9 mouse cellular contexts compared by ENCODE assay signal in the genomic region with DNA sequence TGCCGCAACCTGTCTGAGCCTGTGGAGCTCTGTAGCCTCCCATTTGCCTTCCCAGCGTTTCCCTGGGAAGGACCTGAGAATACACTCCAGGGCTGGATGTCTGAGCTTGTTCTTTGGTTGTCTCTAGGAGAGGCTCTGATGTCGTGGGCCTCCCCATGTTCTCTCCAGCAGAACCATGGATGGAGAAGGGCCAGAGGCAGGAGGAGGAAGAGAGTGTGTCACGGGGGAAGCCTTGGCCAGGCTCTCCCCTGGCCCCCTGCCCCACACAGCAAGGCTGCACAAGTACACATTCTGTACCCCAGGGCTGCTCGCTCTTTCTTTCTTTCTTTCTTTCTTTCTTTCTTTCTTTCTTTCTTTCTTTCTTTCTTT.
DNase-seq lines count a peak whose midpoint lies in the region; ATAC-seq and TF ChIP-seq lines count a peak whose summit lies in the region.
"Had no signal": no experiment of that assay in that cellular context is flagged by ENCODE, and none has a peak within 500 bp of the region (broad histone marks: within the 10 kb centered on the region; RNA-seq: fewer than 3 reads in every experiment).

No protein-coding gene starts in this region.

- no peak for ATAC-seq in kidney, embryonic 14.5 days (ENCODE audit: low FRiP score, low TSS enrichment)
- no peak for ATAC-seq in forebrain, embryonic 15.5 days (replicated peaks)
- ATAC-seq: inflammation-experienced regulatory T-cells, adult 6 months had no signal

- no peak overlapping the region for H3K4me2 ChIP-seq in kidney, embryonic 14.5 days (replicated peaks; ENCODE audit: low read depth, low read length)
- H3K4me2 ChIP-seq in forebrain, embryonic 15.5 days (replicated peaks) = no peak overlapping the region

- H3K4me1 ChIP-seq in kidney, embryonic 14.5 days (ENCODE audit: control insufficient read depth, insufficient read depth, low read length) = peaks cover 44% of the 10 kb centered on the region
- peaks cover 17% of the 10 kb centered on the region for H3K4me1 ChIP-seq in cortical plate, adult 2 months (ENCODE audit: control insufficient read depth, insufficient read depth, low read length)
- H3K4me1 ChIP-seq in forebrain, embryonic 15.5 days = peaks cover 61% of the 10 kb centered on the region
- H3K4me1 ChIP-seq in limb, embryonic 10.5 days = peaks cover 63% of the 10 kb centered on the region

- no peak for TF ChIP-seq POLR2A in cortical plate, adult 2 months (IDR thresholded peaks at IDR 0.05; ENCODE audit: extremely low read depth, insufficient read depth, low read length)

- H3K27me3 ChIP-seq in kidney, embryonic 14.5 days (ENCODE audit: control insufficient read depth, insufficient read depth, low read length) = no peaks in the 10 kb centered on the region
- H3K27me3 ChIP-seq in forebrain, embryonic 15.5 days = no peaks in the 10 kb centered on the region
- H3K27me3 ChIP-seq in limb, embryonic 10.5 days (ENCODE audit: low read depth, poor library complexity, severe bottlenecking) = no peaks in the 10 kb centered on the region

- peak overlapping the region; percentile 31; the same call in 1 of the 2 replicates for H3K9ac ChIP-seq in kidney, embryonic 14.5 days (ENCODE audit: low read depth, low read length)
- H3K9ac ChIP-seq in forebrain, embryonic 15.5 days (replicated peaks) = 0 out of 2 replicates have a peak overlapping the region, but pooled peaks have one; percentile 1

- H3K9me3 ChIP-seq in kidney, embryonic 14.5 days (ENCODE audit: control insufficient read depth, low read length) = no peaks in the 10 kb centered on the region
- no peaks in the 10 kb centered on the region for H3K9me3 ChIP-seq in forebrain, embryonic 15.5 days
- H3K9me3 ChIP-seq in limb, embryonic 10.5 days (replicated peaks) = no peaks in the 10 kb centered on the region

- H3K36me3 ChIP-seq in kidney, embryonic 14.5 days (ENCODE audit: control insufficient read depth, insufficient read depth, low read length) = no peaks in the 10 kb centered on the region
- no peaks in the 10 kb centered on the region for H3K36me3 ChIP-seq in forebrain, embryonic 15.5 days
- no peaks in the 10 kb centered on the region for H3K36me3 ChIP-seq in limb, embryonic 10.5 days

- H3K4me3 ChIP-seq in kidney, embryonic 14.5 days (ENCODE audit: low read length) = no peak overlapping the region
- no peak overlapping the region for H3K4me3 ChIP-seq in cortical plate, adult 2 months (ENCODE audit: insufficient read depth, low read length)
- H3K4me3 ChIP-seq in forebrain, embryonic 15.5 days = no peak overlapping the region
- H3K4me3 ChIP-seq in limb, embryonic 10.5 days = no peak overlapping the region

- no peak for DNase-seq in kidney, adult 11 months
- DNase-seq in limb, embryonic 10.5 days (ENCODE audit: low spot score) = no peak
- DNase-seq in natural killer cell, adult 2 months (ENCODE audit: low spot score in 2 of 2) = no peak
- DNase-seq in urinary bladder, postnatal 4 days (ENCODE audit: low spot score in 2 of 2) = no peak
- DNase-seq in ovary, adult 18-20 months (ENCODE audit: low spot score) = no peak

- H3K27ac ChIP-seq in kidney, embryonic 14.5 days (ENCODE audit: low read depth, low read length) = peak overlapping the region; percentile 98
- peak overlapping the region; percentile 32 for H3K27ac ChIP-seq in cortical plate, adult 2 months (ENCODE audit: insufficient read depth, low read length)
- H3K27ac ChIP-seq in forebrain, embryonic 15.5 days (replicated peaks) = peak overlapping the region; percentile 98
- H3K27ac ChIP-seq in limb, embryonic 10.5 days = peak overlapping the region; percentile 93

- 73% methylated on average over 5 of the region's 5 CpGs for WGBS in kidney, embryonic 14.5 days
- 53% methylated on average over 5 of the region's 5 CpGs for WGBS in forebrain, embryonic 15.5 days
- 81% methylated on average over 5 of the region's 5 CpGs for WGBS in limb, embryonic 10.5 days

- TF ChIP-seq CTCF in cortical plate, adult 2 months (IDR thresholded peaks at IDR 0.05; ENCODE audit: extremely low read depth, insufficient read depth, low read length) = no peak

Comparison
In these comparisons a context has a peak if more than half of its experiments do, and no peak if none do; other contexts are left out.
1. H3K27ac ChIP-seq: peak in every context shown above with its lines; median percentile 98 in kidney, embryonic 14.5 days; 98 in forebrain, embryonic 15.5 days; 93 in limb, embryonic 10.5 days; 32 in cortical plate, adult 2 months.